Mouse (Mus musculus) hindbrain, embryonic 15.5 days (tissue): ENCODE measurements at regions not wholly inside any gene's neighbourhood (a gene's known extent, or its start where the extent isn't known, plus 50 kb on each side); places are given as distances from the start of the nearest gene placed in this dataset.

ENCODE experiments used
- ATAC-seq: fragments of 200-750 bp; cut with Nextera tagmentation; 2 replicates; pipeline ENCODE4 v1.8.0; 2017; ENCODE audit warnings: low read depth, moderate number of reproducible peaks, moderate TSS enrichment; ENCODE audit not compliant: low FRiP score
- H3K27ac ChIP-seq: fragments of 300-500 bp; sonication (generic); replicated peaks from 2 replicates; pipeline ENCODE4 v1.5.1; 2015; ENCODE audit warnings: mild to moderate bottlenecking, inconsistent platforms
- H3K27me3 ChIP-seq: fragments of 300-500 bp; sonication (generic); 2 replicates; pipeline ENCODE4 v1.6.1; 2015; ENCODE audit warnings: control low read depth, inconsistent platforms
- H3K36me3 ChIP-seq: fragments of 300-500 bp; sonication (generic); 2 replicates; pipeline ENCODE4 v1.6.1; 2015; ENCODE audit warnings: control low read depth, inconsistent platforms
- H3K4me1 ChIP-seq: fragments of 300-500 bp; sonication (generic); replicated peaks from 2 replicates; pipeline ENCODE4 v1.6.1; 2015; ENCODE audit warnings: control low read depth, inconsistent platforms
- H3K4me2 ChIP-seq: fragments of 300-500 bp; sonication (generic); 2 replicates; pipeline ENCODE4 v1.6.1; 2015; ENCODE audit warnings: moderate library complexity, mild to moderate bottlenecking, inconsistent platforms
- H3K4me3 ChIP-seq: fragments of 300-500 bp; sonication (generic); 2 replicates; pipeline ENCODE4 v1.5.1; 2015; ENCODE audit warnings: mild to moderate bottlenecking, inconsistent platforms
- H3K9ac ChIP-seq: fragments of 300-500 bp; sonication (generic); 2 replicates; pipeline ENCODE4 v1.6.1; 2015; ENCODE audit warnings: inconsistent platforms
- H3K9me3 ChIP-seq: fragments of 300-500 bp; sonication (generic); 2 replicates; pipeline ENCODE4 v1.6.1; 2016; ENCODE audit warnings: control low read depth, inconsistent platforms
- WGBS: fragments of 180-500 bp; shearing (Covaris S2); methylation state at CpG from one replicate; pipeline ENCODE4 v1.1.7; 2015; 5-methylcytosine and 5-hydroxymethylcytosine counted together

DNA sequence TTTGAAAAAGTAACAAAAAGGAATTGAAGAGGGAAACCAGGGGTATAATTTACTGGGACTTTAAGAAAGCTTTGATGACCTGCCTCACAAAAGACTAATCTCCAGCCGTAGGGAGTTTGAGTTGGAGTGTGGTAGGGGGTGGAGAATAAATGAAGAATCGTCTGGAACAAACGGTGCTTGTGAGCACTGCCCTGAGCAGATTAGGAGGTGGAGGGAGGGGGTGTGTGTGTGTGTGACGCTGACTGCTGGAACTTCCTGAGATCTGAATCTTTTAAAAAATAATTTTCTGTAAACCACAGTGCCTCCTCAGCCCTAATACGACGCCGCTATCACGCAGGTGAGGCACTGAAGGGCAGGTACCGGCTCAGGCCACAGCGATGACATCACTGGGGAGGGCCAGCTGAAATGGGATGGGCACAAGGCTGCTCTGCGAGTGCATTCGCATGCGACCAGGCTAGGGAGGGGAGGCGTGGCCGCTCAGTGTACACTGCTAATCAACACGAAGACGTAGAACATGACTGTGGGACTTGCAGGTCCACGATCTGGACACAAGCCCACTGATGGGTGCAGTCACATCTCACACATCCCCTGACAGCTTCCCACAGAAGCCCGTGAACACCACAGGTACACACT, 395.4 kb downstream of the Zfp536 start:
- Histone ChIP-seq H3K9ac (no peak overlapping the region), H3K4me1 (peaks cover 26% of the 10 kb centered on the region), H3K4me3 (no peak overlapping the region), H3K9me3 (no peaks in the 10 kb centered on the region), H3K4me2 (peak overlapping the region; percentile 31), H3K27ac (no peak overlapping the region), H3K36me3 (no peaks in the 10 kb centered on the region), H3K27me3 (no peaks in the 10 kb centered on the region)
- ATAC-seq: no peak
- 36% methylated on average over 19 of the region's 19 CpGs for WGBS

DNA sequence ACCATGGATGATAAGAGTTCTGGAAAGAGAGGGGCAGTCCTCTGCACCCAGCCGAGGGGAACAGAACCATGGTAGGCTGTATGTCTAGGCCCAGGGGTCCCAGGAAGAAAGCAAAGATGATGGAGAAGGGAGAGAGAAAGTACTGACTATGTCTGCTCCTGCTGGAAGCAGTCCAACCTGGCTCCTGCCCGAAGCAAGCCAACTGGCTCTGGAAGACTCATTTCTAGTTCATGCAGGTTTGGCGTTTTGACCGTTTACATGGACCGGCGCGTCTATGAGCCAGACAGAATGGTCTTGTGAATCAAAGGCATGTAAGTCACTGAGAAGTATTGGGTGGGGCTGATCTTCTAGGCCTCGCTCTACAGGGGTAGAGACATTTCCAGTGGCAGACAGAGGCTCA, 385.6 kb downstream of the Zfp536 start:
- no peaks in the 10 kb centered on the region for H3K27me3 ChIP-seq
- H3K36me3 ChIP-seq: no peaks in the 10 kb centered on the region
- 0 out of 2 replicates have a peak, but pooled peaks cover 3% of the 10 kb centered on the region for H3K4me1 ChIP-seq
- H3K4me3 ChIP-seq: no peak overlapping the region
- ATAC-seq: no peak
- no peaks in the 10 kb centered on the region for H3K9me3 ChIP-seq
- WGBS: 91% methylated on average over 8 of the region's 8 CpGs
- H3K4me2 ChIP-seq: no peak overlapping the region
- no peak overlapping the region for H3K27ac ChIP-seq
- H3K9ac ChIP-seq: no peak overlapping the region

DNA sequence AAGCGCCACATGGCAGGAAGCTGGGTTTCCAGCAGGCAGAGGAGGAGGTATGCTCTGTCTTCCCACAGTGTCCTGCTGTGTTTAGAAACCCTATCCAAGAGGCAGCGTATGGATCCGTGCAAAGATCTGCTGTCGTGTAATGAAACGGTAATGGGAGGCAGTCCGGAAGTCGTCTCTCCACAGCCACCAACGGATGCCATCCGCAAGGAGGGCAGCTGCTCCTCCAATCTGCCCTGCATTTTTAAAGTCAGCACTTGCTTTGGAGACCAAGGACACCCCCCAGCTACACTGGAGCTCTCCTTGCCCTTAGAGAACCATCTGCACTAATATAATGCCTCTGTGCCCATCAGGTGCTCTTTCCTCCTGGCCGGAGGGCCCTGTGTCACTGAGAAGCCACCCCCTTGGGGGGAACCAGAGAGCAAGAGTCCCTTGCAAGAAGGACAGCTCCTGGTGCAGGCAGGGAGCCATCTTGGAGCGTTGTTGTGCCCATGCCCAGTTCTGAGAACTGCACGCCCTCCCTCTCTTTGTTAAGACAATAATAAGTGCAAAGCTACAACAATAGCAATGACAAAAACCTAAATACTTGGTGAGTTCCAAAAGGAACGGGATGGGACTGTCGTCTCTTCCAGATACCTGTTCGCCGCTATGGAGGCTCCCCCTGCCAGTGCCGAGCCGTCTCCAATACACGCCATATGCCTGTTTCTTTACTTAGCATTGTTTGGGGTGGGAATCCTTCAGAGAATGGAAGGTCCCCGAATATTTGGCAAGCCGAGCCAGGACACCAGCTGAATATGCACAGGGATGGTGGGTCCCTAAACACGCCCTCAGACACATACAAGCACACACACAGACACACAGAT, 384.4 kb downstream of the Zfp536 start:
- ATAC-seq: peak; percentile 54; the same call in 1 of the 2 replicates
- no peaks in the 10 kb centered on the region for H3K9me3 ChIP-seq
- H3K9ac ChIP-seq: no peak overlapping the region
- peak overlapping the region; percentile 63 for H3K27ac ChIP-seq
- no peak overlapping the region for H3K4me3 ChIP-seq
- H3K4me1 ChIP-seq: 0 out of 2 replicates have a peak, but pooled peaks cover 3% of the 10 kb centered on the region
- H3K4me2 ChIP-seq: no peak overlapping the region
- H3K36me3 ChIP-seq: no peaks in the 10 kb centered on the region
- WGBS: 69% methylated on average over 22 of the region's 22 CpGs
- H3K27me3 ChIP-seq: no peaks in the 10 kb centered on the region

DNA sequence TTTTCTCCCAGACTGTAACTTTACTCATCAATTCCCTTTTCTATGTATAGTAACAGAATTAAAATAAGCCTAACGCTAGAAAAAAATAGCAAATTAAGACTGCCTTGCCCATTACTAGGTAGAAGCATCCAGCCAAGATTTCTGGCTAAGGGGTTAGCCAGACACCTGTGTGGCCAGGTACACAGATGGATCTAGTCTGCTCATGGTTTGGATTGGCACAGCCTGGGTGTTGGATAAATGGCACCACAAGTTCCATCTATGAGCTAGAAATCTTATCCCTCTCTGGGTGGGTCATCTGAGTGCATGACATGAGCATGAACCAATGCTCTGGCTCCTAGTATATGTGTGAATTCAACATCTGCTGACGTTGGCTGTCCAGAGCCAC, 383.7 kb downstream of the Zfp536 start:
- no peak overlapping the region for H3K4me2 ChIP-seq
- H3K4me3 ChIP-seq: no peak overlapping the region
- no peak for ATAC-seq
- H3K4me1 ChIP-seq: 0 out of 2 replicates have a peak, but pooled peaks cover 3% of the 10 kb centered on the region
- H3K9me3 ChIP-seq: no peaks in the 10 kb centered on the region
- H3K9ac ChIP-seq: no peak overlapping the region
- H3K27me3 ChIP-seq: no peaks in the 10 kb centered on the region
- 0 out of 2 replicates have a peak overlapping the region, but pooled peaks have one; percentile 63 for H3K27ac ChIP-seq
- 88% methylated on average over 2 of the region's 2 CpGs for WGBS
- no peaks in the 10 kb centered on the region for H3K36me3 ChIP-seq

DNA sequence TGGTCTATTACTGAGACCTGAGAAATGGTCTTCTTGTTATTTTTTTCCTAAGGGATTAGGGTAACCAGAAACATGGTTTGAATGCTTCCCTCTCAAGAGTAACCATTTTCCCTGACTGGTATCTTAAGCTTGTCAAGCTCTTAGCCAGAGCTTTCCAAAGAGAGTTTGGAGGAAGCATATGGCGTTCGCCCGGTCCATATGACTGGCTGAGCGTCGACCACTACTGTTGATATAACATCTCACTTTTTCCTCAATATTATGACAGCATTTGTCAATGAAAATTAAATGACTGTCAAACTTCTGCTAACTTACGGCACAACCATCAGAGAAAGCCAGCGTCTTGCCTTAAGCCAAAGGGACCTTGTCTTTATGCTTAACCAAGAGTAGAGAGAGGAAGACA, 383.2 kb downstream of the Zfp536 start:
- Histone ChIP-seq H3K4me1 (peaks cover 8% of the 10 kb centered on the region; the same call in 1 of the 2 replicates), H3K36me3 (no peaks in the 10 kb centered on the region), H3K27ac (no peak overlapping the region), H3K4me3 (no peak overlapping the region), H3K27me3 (no peaks in the 10 kb centered on the region), H3K9me3 (no peaks in the 10 kb centered on the region), H3K9ac (no peak overlapping the region), H3K4me2 (no peak overlapping the region)
- ATAC-seq: no peak
- WGBS: 97% methylated on average over 7 of the region's 7 CpGs

DNA sequence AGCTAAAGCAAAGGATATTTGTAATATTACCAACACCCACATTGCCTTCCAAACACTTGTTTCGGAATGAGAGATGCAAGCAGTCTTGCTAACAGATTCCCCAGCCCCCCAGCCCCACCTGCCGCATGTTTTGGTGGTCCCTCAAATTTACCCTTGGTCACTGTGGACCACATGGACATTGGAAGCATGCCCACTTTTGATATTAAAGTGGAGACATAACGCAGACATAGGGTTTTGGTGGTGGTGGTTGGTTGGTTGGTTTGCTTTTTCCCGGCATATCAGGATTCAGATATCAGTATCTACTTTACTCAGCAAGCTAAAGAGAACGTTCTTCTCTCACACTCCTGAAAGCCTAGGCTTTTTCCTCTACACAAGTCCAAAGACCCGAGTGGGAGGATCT, 381.3 kb downstream of the Zfp536 start:
- no peaks in the 10 kb centered on the region for H3K9me3 ChIP-seq
- peak overlapping the region; percentile 65; the same call in 1 of the 2 replicates for H3K27ac ChIP-seq
- H3K4me1 ChIP-seq: peaks cover 19% of the 10 kb centered on the region
- no peak overlapping the region for H3K4me2 ChIP-seq
- H3K36me3 ChIP-seq: no peaks in the 10 kb centered on the region
- WGBS: 84% methylated on average over 6 of the region's 6 CpGs
- no peaks in the 10 kb centered on the region for H3K27me3 ChIP-seq
- no peak for ATAC-seq
- H3K9ac ChIP-seq: no peak overlapping the region
- H3K4me3 ChIP-seq: no peak overlapping the region

DNA sequence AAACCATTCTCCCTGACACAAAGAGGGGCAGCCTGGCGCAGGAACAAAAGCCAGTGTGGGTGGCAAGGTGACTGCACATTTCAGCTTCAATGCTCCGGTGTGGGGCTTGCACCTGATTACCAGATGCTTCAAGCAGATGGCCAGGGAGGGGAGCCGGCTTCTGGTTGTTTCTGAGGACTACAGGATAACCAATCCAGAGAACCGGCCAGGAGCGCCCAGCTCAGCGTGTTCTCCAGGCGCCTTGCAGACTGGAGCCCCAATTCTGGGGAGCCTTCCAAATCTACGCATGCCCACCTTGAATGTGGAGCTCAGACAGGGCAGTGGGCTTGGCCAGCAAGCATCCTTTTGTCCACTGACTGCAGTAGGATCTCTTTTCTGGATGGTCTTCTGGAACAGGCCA, 380.8 kb downstream of the Zfp536 start:
- no peak overlapping the region for H3K9ac ChIP-seq
- H3K27me3 ChIP-seq: no peaks in the 10 kb centered on the region
- H3K36me3 ChIP-seq: no peaks in the 10 kb centered on the region
- ATAC-seq: no peak
- peak overlapping the region; percentile 65; the same call in 1 of the 2 replicates for H3K27ac ChIP-seq
- no peak overlapping the region for H3K4me3 ChIP-seq
- no peak overlapping the region for H3K4me2 ChIP-seq
- peaks cover 19% of the 10 kb centered on the region for H3K4me1 ChIP-seq
- H3K9me3 ChIP-seq: no peaks in the 10 kb centered on the region
- 76% methylated on average over 8 of the region's 8 CpGs for WGBS

DNA sequence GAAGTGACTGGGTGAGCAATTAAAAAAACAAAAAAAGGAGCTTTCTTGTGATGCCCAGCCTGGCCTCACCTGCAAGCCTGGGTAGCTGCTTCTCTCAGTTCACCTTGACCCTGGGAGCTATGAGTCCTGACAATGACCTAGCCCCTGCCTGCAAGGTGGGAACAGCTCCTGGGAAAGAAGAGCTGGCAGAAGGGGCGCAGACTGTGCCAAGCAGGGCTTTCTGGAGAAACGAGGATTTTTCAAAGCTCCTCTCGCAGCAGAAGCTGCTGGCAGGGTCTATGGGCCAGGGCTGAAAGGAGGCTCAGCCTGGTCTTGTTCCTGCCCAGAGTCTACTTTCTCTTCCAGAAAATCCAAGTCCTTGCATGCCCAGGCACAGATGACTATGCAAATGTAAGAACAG, 380.4 kb downstream of the Zfp536 start:
- Histone ChIP-seq H3K9me3 (no peaks in the 10 kb centered on the region), H3K36me3 (no peaks in the 10 kb centered on the region), H3K27ac (peak overlapping the region; percentile 65), H3K9ac (no peak overlapping the region), H3K27me3 (no peaks in the 10 kb centered on the region), H3K4me1 (peaks cover 19% of the 10 kb centered on the region), H3K4me3 (no peak overlapping the region), H3K4me2 (no peak overlapping the region)
- no peak for ATAC-seq
- 87% methylated on average over 3 of the region's 3 CpGs for WGBS

DNA sequence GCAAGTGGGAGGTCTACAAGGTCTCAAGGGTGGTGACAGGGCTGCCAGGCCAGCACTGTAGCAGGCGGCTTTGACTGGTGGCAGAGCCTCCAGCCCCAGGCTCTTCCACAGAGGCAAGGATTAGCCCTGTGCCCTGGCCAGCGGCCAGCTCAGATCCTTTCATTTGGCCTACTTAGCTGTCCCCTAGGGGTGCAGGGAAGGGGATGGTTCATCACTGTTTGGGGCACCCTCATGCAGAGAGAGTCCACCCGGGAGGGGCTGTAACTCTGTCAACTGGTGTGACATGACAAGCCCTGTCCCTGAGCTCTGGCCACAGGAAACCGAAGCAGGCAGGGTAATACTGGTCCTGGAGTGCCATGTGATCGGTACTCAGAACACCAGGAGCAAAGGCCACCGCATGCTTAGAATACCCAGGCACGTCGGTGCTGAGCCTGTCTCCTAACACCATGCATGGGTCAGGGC, 378.4 kb downstream of the Zfp536 start:
- Histone ChIP-seq H3K4me1 (peaks cover 19% of the 10 kb centered on the region), H3K4me2 (no peak overlapping the region), H3K36me3 (no peaks in the 10 kb centered on the region), H3K4me3 (no peak overlapping the region), H3K9me3 (no peaks in the 10 kb centered on the region), H3K27ac (no peak overlapping the region), H3K9ac (no peak overlapping the region), H3K27me3 (no peaks in the 10 kb centered on the region)
- peak; percentile 42; the same call in 1 of the 2 replicates for ATAC-seq
- 67% methylated on average over 8 of the region's 8 CpGs for WGBS

DNA sequence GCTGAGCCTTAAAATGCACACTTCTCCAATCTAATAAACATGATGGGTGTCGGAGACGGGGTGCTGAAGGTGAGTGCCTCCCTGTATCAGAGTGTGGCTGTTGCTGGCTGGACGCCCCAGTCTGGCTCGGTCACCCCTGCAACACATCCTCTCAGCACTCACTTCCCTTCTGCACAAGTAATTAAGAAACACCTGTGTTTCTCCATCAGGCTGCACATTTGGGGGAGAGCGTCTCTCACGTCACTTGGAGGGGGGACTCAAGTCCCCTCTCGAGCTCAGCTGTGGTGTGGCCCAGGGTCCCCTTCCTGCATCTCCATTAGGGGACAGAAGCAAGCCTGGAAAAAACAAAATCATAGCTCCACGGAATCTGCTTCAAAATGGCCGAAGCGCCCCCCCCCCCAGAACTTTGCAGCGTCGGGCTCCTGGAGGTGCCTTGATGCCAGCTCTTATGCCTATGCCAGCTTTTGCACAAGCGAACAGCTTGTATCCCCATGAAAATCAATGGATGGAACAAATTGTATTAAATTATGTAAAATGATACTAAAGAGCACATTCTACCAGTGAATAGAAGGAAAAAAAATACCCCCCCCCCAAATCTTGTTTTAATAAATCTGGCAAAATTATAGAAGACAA, 377.4 kb downstream of the Zfp536 start:
- no peak for ATAC-seq
- H3K9me3 ChIP-seq: no peaks in the 10 kb centered on the region
- H3K4me1 ChIP-seq: peaks cover 19% of the 10 kb centered on the region
- H3K36me3 ChIP-seq: no peaks in the 10 kb centered on the region
- H3K4me3 ChIP-seq: no peak overlapping the region
- H3K27ac ChIP-seq: peak overlapping the region; percentile 31; the same call in 1 of the 2 replicates
- no peaks in the 10 kb centered on the region for H3K27me3 ChIP-seq
- no peak overlapping the region for H3K4me2 ChIP-seq
- WGBS: 68% methylated on average over 13 of the region's 13 CpGs
- H3K9ac ChIP-seq: no peak overlapping the region

DNA sequence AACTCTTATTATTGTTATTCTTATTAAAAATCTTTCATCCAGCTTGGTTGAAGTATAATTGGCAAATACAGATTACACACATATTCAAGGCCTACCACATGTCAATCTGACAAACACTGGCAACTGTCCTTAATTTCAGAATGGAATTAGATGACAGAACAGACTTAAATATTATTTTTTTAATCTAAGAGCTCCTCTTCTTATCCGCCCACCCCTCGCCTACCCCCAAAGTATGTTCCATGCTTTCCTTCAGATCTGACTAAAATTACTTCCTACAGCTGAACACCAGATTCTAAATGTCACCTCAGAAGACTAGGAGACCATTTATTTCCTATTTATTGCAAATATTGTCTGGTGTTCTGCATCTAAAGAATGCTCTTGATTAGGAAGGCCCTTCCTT, 370.0 kb downstream of the Zfp536 start:
- Histone ChIP-seq H3K27me3 (no peaks in the 10 kb centered on the region), H3K4me2 (no peak overlapping the region), H3K4me3 (no peak overlapping the region), H3K27ac (no peak overlapping the region), H3K36me3 (no peaks in the 10 kb centered on the region), H3K9ac (no peak overlapping the region), H3K9me3 (no peaks in the 10 kb centered on the region), H3K4me1 (no peaks in the 10 kb centered on the region)
- WGBS: 96% methylated on average over 2 of the region's 2 CpGs
- ATAC-seq: no peak

DNA sequence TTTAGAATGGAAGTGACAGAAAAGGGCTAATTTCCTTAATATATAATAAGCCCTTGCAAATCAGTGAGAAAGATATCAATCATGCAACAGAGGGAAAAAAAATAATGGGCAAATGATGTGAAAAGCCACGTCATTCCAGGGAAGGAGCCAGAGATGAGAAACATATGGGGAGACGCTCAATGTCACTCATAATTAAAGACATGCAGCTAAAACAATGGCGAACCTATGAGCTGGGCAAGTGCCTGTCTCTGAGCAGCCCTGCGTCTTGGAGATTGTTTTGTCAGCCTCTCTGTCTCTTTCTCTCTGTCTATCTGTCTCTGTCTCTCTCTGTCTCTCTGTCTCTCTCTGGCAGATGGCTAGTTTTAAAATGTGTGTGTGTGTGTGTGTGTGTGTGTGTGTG, 360.1 kb downstream of the Zfp536 start:
- Histone ChIP-seq H3K27ac (no peak overlapping the region; the same call in 1 of the 2 replicates), H3K36me3 (no peaks in the 10 kb centered on the region), H3K9ac (no peak overlapping the region), H3K27me3 (no peaks in the 10 kb centered on the region), H3K4me1 (0 out of 2 replicates have a peak, but pooled peaks cover 3% of the 10 kb centered on the region), H3K4me3 (no peak overlapping the region), H3K4me2 (no peak overlapping the region), H3K9me3 (no peaks in the 10 kb centered on the region)
- 35% methylated on average over 4 of the region's 4 CpGs for WGBS
- no peak for ATAC-seq
